Mouse (Mus musculus) heart, postnatal 0 days (tissue): ENCODE measurements around the gene Iqch.
A peak's percentile ranks its signal among the peaks of the same experiment; 100 is the strongest.

Source experiments
- CTCF ChIP-seq: IDR thresholded peaks from 2 replicates; pipeline ENCODE4 v1.5.1; 2016; ENCODE audit warnings: antibody characterized with exemption, control low read depth, low read depth
- EP300 ChIP-seq: IDR thresholded peaks from 2 replicates; pipeline ENCODE4 v1.6.1; 2016; ENCODE audit warnings: antibody characterized with exemption, low read depth

DNA sequence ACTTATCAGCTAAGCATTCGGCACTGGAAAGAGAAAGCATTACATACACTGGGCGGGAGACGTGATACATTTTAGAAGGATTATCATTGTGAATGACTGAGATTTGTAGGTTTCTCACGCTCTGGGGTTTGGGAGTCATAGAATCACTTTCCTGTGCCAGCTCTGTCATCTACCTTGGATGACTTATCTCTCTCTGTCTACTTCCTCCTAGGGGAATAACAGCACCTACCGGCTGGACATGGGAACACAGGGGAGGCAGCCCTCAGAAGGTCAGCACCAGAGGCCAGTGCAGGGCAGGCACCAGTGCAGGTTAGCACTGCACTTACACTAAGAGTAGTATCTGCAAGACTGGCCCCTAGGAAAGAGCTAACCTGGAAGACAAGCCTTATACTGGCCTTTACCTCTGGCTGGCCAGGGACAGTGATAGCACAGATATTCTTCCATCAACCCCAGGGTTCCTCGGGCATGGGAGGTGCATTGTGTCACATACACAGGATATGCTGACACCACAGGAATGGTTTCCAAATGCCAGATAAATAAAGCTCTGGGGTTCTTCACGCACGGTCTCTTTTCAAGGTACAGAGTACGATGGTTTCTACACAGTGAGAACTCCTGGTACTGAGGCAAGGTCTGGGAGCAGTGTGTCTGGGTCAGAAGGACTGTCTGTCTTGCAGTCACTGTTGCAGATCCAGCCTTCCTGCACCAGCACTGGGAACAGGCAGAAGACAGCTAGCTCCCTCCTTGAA, 69.2 kb downstream of the Iqch start:
- TF ChIP-seq CTCF (0 out of 2 replicates have a peak, but pooled peaks have one; percentile 5), EP300 (no peak)
